Mouse (Mus musculus) CH12.LX (cell line): ENCODE measurements around the gene Olfr6. TPM values are rescaled to one million over a fixed set of nuclear protein-coding genes. Genes with fewer than 3 reads are reported as not detected.
"Not testable (repeated sequence)": the region's sequence is repeated elsewhere in the genome, so short reads cannot be mapped to it uniquely, and the experiment has no call there.

Source experiments
- DNase-seq: peaks from one replicate; pipeline ENCODE4 v3.0.0-alpha.2; 2013; ENCODE audit errors: extremely low read depth
- H3K27ac ChIP-seq: 2 replicates; pipeline ENCODE4 v1.5.1; 2012; ENCODE audit warnings: low read depth, mild to moderate bottlenecking, control low read depth, moderate library complexity; ENCODE audit not compliant: insufficient read depth
- H3K27me3 ChIP-seq: replicated peaks from 2 replicates; pipeline ENCODE3; 2012; ENCODE audit warnings: inconsistent platforms
- H3K36me3 ChIP-seq, 2 experiments: replicated peaks in 1 of 2; 2 replicates each; pipeline versions ENCODE3 to v1.6.1; 2012; ENCODE audit warnings: inconsistent platforms in 1 of 2, low read length in 1 of 2, mild to moderate bottlenecking in 1 of 2, mixed read lengths in 1 of 2, moderate library complexity in 1 of 2; ENCODE audit not compliant: control insufficient read depth in 1 of 2, insufficient read depth in 1 of 2
- H3K4me1 ChIP-seq, 2 experiments: 2 replicates each; pipeline ENCODE4 v1.6.1; 2012; ENCODE audit warnings: inconsistent platforms in 1 of 2, moderate library complexity in 1 of 2; ENCODE audit not compliant: insufficient read depth in 2 of 2, control insufficient read depth in 1 of 2
- H3K4me2 ChIP-seq: 2 replicates; pipeline ENCODE4 v1.6.1; 2012; ENCODE audit warnings: low read depth, mild to moderate bottlenecking, control low read depth; ENCODE audit not compliant: poor library complexity, insufficient read depth, severe bottlenecking
- H3K4me3 ChIP-seq, 3 experiments: fragments of 150-350 bp in 1 of 3; sonication (generic) in 1 of 3; replicated peaks in 1 of 3; 2 replicates each; pipeline versions ENCODE3 to v1.5.1; 2011 to 2012; ENCODE audit warnings: low read depth in 2 of 3, low read length in 2 of 3, mild to moderate bottlenecking in 2 of 3, moderate library complexity in 2 of 3, control low read depth in 1 of 3, improper control_type of control experiment in 1 of 3, inconsistent platforms in 1 of 3, mixed read lengths in 1 of 3; ENCODE audit not compliant: poor library complexity in 1 of 3
- H3K79me2 ChIP-seq: replicated peaks from 2 replicates; pipeline ENCODE4 v1.6.1; 2012; ENCODE audit warnings: mild to moderate bottlenecking, moderate library complexity; ENCODE audit not compliant: control insufficient read depth, poor library complexity, insufficient read depth, severe bottlenecking; ENCODE audit errors: extremely low read depth
- H3K9ac ChIP-seq: 2 replicates; pipeline ENCODE4 v1.6.1; 2012; ENCODE audit warnings: low read depth, mild to moderate bottlenecking, control low read depth, moderate library complexity; ENCODE audit not compliant: insufficient read depth
- H3K9me3 ChIP-seq: replicated peaks from 2 replicates; pipeline ENCODE3; 2012; ENCODE audit warnings: low read length, inconsistent platforms, mixed read lengths
- BHLHE40 ChIP-seq: IDR thresholded peaks from 2 replicates; pipeline ENCODE4 v1.6.1; 2011; ENCODE audit warnings: mild to moderate bottlenecking, low read depth, low read length, improper control_type of control experiment
- CHD1 ChIP-seq: IDR thresholded peaks from 2 replicates; pipeline ENCODE4 v1.6.1; 2012; ENCODE audit warnings: low read depth, low read length, improper control_type of control experiment, inconsistent platforms
- CTCF ChIP-seq, 2 experiments: IDR thresholded peaks in 1 of 2; conservative IDR thresholded peaks in 1 of 2; 2 replicates each; pipeline ENCODE4 v1.5.1; 2011 to 2012; ENCODE audit warnings: low read depth in 2 of 2, low read length in 2 of 2, improper control_type of control experiment in 1 of 2, inconsistent platforms in 1 of 2, mild to moderate bottlenecking in 1 of 2, moderate library complexity in 1 of 2
- E2F4 ChIP-seq: IDR thresholded peaks from 2 replicates; pipeline ENCODE4 v1.6.1; 2011; ENCODE audit warnings: low read depth, low read length, improper control_type of control experiment; ENCODE audit not compliant: insufficient replicate concordance
- ELF1 ChIP-seq: IDR thresholded peaks from 2 replicates; pipeline ENCODE4 v1.6.1; 2014; ENCODE audit warnings: low read depth, mild to moderate bottlenecking, inconsistent platforms, low read length, improper control_type of control experiment
- EP300 ChIP-seq: IDR thresholded peaks from 2 replicates; pipeline ENCODE4 v1.6.1; 2011; ENCODE audit warnings: low read length, improper control_type of control experiment
- ETS1 ChIP-seq: conservative IDR thresholded peaks from 2 replicates; pipeline ENCODE4 v1.6.1; 2012; ENCODE audit warnings: low read depth, mild to moderate bottlenecking, inconsistent platforms, low read length, improper control_type of control experiment, moderate library complexity
- GABPA ChIP-seq: IDR thresholded peaks from 2 replicates; pipeline ENCODE4 v1.6.1; 2012; ENCODE audit warnings: low read depth, low read length, improper control_type of control experiment, inconsistent platforms; ENCODE audit not compliant: insufficient replicate concordance
- JUND ChIP-seq: conservative IDR thresholded peaks from 2 replicates; pipeline ENCODE4 v1.6.1; 2011; ENCODE audit warnings: low read depth, low read length, improper control_type of control experiment
- KAT2A ChIP-seq: IDR thresholded peaks from 2 replicates; pipeline ENCODE4 v1.6.1; 2012; ENCODE audit warnings: low read length, improper control_type of control experiment, inconsistent platforms; ENCODE audit not compliant: insufficient replicate concordance
- MAFK ChIP-seq: IDR thresholded peaks from 2 replicates; pipeline ENCODE4 v1.6.1; 2011; ENCODE audit warnings: low read length, improper control_type of control experiment; ENCODE audit not compliant: insufficient replicate concordance
- MAZ ChIP-seq: IDR thresholded peaks from 2 replicates; pipeline ENCODE4 v1.6.1; 2012; ENCODE audit warnings: low read depth, mild to moderate bottlenecking, inconsistent platforms, low read length, improper control_type of control experiment, moderate library complexity
- MEF2A ChIP-seq: IDR thresholded peaks from 2 replicates; pipeline ENCODE4 v1.6.1; 2014; ENCODE audit warnings: low read depth, mild to moderate bottlenecking, inconsistent platforms, low read length, improper control_type of control experiment, borderline replicate concordance
- MXI1 ChIP-seq: IDR thresholded peaks from 2 replicates; pipeline ENCODE4 v1.6.1; 2011; ENCODE audit warnings: mild to moderate bottlenecking, low read depth, low read length, improper control_type of control experiment
- MYC ChIP-seq: IDR thresholded peaks from 2 replicates; pipeline ENCODE4 v1.6.1; 2011; ENCODE audit warnings: low read depth, mild to moderate bottlenecking, improper control_type of control experiment, low read length
- NELFE ChIP-seq: IDR thresholded peaks from 2 replicates; pipeline ENCODE4 v1.6.1; 2011; ENCODE audit warnings: low read depth, low read length, improper control_type of control experiment
- NRF1 ChIP-seq: IDR thresholded peaks from 2 replicates; pipeline ENCODE4 v1.6.1; 2014; ENCODE audit warnings: low read depth, mild to moderate bottlenecking, inconsistent platforms, low read length, improper control_type of control experiment, moderate library complexity
- POLR2A ChIP-seq: IDR thresholded peaks from 2 replicates; pipeline ENCODE4 v1.6.1; 2011; ENCODE audit warnings: low read depth, mild to moderate bottlenecking, improper control_type of control experiment, low read length
- RAD21 ChIP-seq: IDR thresholded peaks from 2 replicates; pipeline ENCODE4 v1.6.1; 2011; ENCODE audit warnings: low read depth, mild to moderate bottlenecking, low read length, improper control_type of control experiment, moderate library complexity
- SMC3 ChIP-seq: IDR thresholded peaks from 2 replicates; pipeline ENCODE4 v1.6.1; 2011; ENCODE audit warnings: low read depth, low read length, improper control_type of control experiment
- TCF12 ChIP-seq: IDR thresholded peaks from 2 replicates; pipeline ENCODE4 v1.6.1; 2014; ENCODE audit warnings: low read depth, mild to moderate bottlenecking, inconsistent platforms, low read length, improper control_type of control experiment
- USF1 ChIP-seq: IDR thresholded peaks from 2 replicates; pipeline ENCODE4 v1.6.1; 2014; ENCODE audit warnings: low read depth, mild to moderate bottlenecking, inconsistent platforms, low read length, improper control_type of control experiment
- USF2 ChIP-seq: conservative IDR thresholded peaks from 2 replicates; pipeline ENCODE4 v1.6.1; 2011; ENCODE audit warnings: low read depth, low read length, improper control_type of control experiment
- ZC3H11A ChIP-seq: IDR thresholded peaks from 2 replicates; pipeline ENCODE4 v1.6.1; 2012; ENCODE audit warnings: low read depth, mild to moderate bottlenecking, inconsistent platforms, low read length, improper control_type of control experiment
- ZKSCAN1 ChIP-seq: IDR thresholded peaks from 2 replicates; pipeline ENCODE4 v1.6.1; 2012; ENCODE audit warnings: low read depth, inconsistent platforms, low read length, improper control_type of control experiment, borderline replicate concordance
- ZMIZ1 ChIP-seq: IDR thresholded peaks from 2 replicates; pipeline ENCODE4 v1.6.1; 2012; ENCODE audit warnings: low read depth, mild to moderate bottlenecking, inconsistent platforms, low read length, improper control_type of control experiment
- ZNF384 ChIP-seq: IDR thresholded peaks from 2 replicates; pipeline ENCODE4 v1.6.1; 2012; ENCODE audit warnings: low read depth, low read length, improper control_type of control experiment, inconsistent platforms
- dilution Hi-C: fragments of 300-500 bp; cut with MboI; formaldehyde crosslinking; loops from 2 replicates; pipeline ENCODE4 v1.14.3; 2020; ENCODE audit warnings: low sequenced_read_pairs; ENCODE audit not compliant: extremely low pct_unique_long_range_greater_than_20kb, extremely low pct_ligation_motif_present
- in situ Hi-C: fragments of 300-500 bp; cut with MboI; formaldehyde crosslinking; loops from 3 replicates; pipeline ENCODE4 v1.14.3; 2019; ENCODE audit warnings: low sequenced_read_pairs, low pct_ligation_motif_present, low pct_unique_long_range_greater_than_20kb, mixed read lengths
- polyA plus RNA-seq: library from polyadenylated mRNA; unstranded; fragments of >175 nt; gene quantifications from 2 replicates; pipeline ENCODE4 v1.2.1, GENCODE M21; 2012; ENCODE audit warnings: low read depth; ENCODE audit not compliant: insufficient read length
- total RNA-seq, 2 experiments: library from RNA; depleted of rRNA; stranded (reverse); fragments of 300-350 nt in 1 of 2; fragments of >200 nt in 1 of 2; gene quantifications; 2 replicates each; pipeline ENCODE4 v1.2.3; 2012 to 2014

Gene Olfr6
- total and polyA plus RNA-seq, 3 experiments: not detected

DNA sequence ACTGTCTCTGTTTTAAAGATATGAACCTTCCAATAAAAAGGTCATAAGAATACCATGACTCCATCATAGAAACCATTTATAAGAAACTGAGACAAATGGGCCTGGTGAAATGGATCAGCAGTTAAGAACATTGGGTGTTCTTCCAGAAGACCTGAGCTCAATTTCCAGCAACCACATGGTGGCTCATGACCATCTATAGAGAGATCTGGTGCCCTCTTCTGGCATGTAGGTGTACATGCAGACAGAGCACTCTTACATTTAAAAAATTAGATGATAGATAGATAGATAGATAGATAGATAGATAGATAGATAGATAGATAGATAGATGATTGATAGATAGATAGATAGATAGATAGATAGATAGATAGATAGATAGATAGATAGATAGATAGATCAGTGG lies 3.8 kb upstream of the Olfr6 start:
- H3K79me2 ChIP-seq, dilution Hi-C loops, H3K4me2 ChIP-seq, H3K4me3 ChIP-seq, H3K9ac ChIP-seq, H3K9me3 ChIP-seq, H3K4me1 ChIP-seq, H3K36me3 ChIP-seq, in situ Hi-C loops, H3K27me3 ChIP-seq, H3K27ac ChIP-seq: not testable (repeated sequence)
- TF ChIP-seq SMC3: peak; percentile 55
- peak; percentile 44 for TF ChIP-seq RAD21
- peak; percentile 75 for TF ChIP-seq MYC
- peak in 1 of 2 experiments; percentile 74; a peak in 2 of 4 replicates for TF ChIP-seq CTCF (conservative IDR thresholded peaks at IDR 0.05 in 1 of 2, IDR thresholded peaks at IDR 0.05 in 1 of 2; ENCODE audit: low read depth in 2 of 2, low read length in 2 of 2)
- peak; percentile 43 for DNase-seq

DNA sequence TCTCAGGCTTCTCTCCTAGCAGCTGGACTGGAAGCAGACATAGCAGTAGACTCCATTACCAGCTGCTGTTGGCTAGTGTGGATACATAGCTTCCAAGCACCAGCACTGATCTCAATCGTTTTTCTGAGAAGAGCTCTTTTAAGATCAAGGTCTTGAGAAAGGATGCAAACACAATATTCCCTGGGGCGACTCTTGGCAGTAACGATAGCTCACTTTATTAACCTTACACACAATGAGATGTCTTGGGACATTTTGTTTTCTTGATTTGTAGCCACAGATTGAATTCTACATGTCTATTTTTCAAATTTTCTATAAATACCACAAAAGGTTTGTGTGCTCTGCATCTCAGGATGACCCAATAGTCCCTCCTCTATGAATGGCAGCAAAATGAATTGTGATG lies 15.5 kb downstream of the Olfr6 start, which contains the start of gene Olfr710:
Olfr710 (minus strand) TSS at position 101 of the 400 bp plus-strand sequence.
- Histone ChIP-seq H3K36me3 (no peaks in the 10 kb centered on the region), H3K79me2 (no peaks in the 10 kb centered on the region), H3K4me2 (no peak within 1 kb of the TSS), H3K4me1 (no peaks in the 10 kb centered on the region), H3K4me3 (no peak within 1 kb of the TSS), H3K9ac (no peak within 1 kb of the TSS), H3K27me3 (no peaks in the 10 kb centered on the region), H3K9me3 (no peaks in the 10 kb centered on the region), H3K27ac (no peak within 1 kb of the TSS)
- DNase-seq: no peak
- in situ Hi-C loops: no loop called here
- dilution Hi-C loops: no loop called here
- no peak for TF ChIP-seq MXI1
- no peak for TF ChIP-seq MAZ
- TF ChIP-seq MYC: no peak
- TF ChIP-seq JUND: no peak
- TF ChIP-seq USF1: no peak
- TF ChIP-seq E2F4: no peak
- no peak for TF ChIP-seq ZNF384
- TF ChIP-seq ETS1: no peak
- no peak for TF ChIP-seq ELF1
- TF ChIP-seq ZC3H11A: no peak
- TF ChIP-seq NELFE: no peak
- no peak for TF ChIP-seq NRF1
- no peak for TF ChIP-seq POLR2A

DNA sequence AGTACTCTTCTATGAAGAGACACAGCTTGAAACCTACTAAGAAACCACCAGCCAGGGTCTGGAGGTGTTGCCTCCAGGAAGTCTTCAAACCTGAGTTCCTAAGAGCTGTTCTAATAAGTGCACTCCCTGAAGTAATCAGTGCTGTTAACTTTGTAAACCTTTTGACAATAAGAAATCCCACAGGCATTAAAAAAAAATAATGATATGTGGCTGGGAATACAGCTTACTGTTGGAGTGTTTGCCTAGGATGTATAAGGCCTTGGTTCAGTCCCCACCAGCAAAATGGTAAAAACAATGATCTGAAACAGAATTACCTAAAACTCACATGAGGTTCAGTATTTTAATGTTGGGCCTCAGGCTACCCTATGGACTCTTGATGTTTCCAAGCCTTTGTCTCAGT lies 31.6 kb downstream of the Olfr6 start, which contains the start of gene Olfr709-ps1:
Olfr709-ps1 (minus strand) TSS at position 101 of the 400 bp plus-strand sequence.
- no peaks in the 10 kb centered on the region for H3K79me2 ChIP-seq
- H3K4me2 ChIP-seq: no peak within 1 kb of the TSS
- dilution Hi-C loops (no loop called here), in situ Hi-C loops (no loop called here)
- no peaks in the 10 kb centered on the region for H3K36me3 ChIP-seq
- H3K9ac ChIP-seq: no peak within 1 kb of the TSS
- no peak for DNase-seq
- H3K4me1 ChIP-seq: no peaks in the 10 kb centered on the region
- H3K27me3 ChIP-seq: no peaks in the 10 kb centered on the region
- H3K4me3 ChIP-seq: no peak within 1 kb of the TSS
- no peaks in the 10 kb centered on the region for H3K9me3 ChIP-seq
- H3K27ac ChIP-seq: no peak within 1 kb of the TSS
- TF ChIP-seq USF1 (no peak), CHD1 (no peak), ZMIZ1 (no peak), ZKSCAN1 (no peak), EP300 (no peak), CTCF (conservative IDR thresholded peaks at IDR 0.05 in 1 of 2, IDR thresholded peaks at IDR 0.05 in 1 of 2; ENCODE audit: low read depth in 2 of 2, low read length in 2 of 2) (no peak), ELF1 (no peak), TCF12 (no peak), MEF2A (no peak), NELFE (no peak), MYC (no peak), USF2 (no peak), GABPA (no peak), MAFK (no peak), KAT2A (no peak), POLR2A (no peak), BHLHE40 (no peak), ETS1 (no peak)
